Mouse (Mus musculus): ENCODE data around the gene Prkcz.

GRCm38 (mm10) chr4:155280768-155281121 is 80.4 kb downstream of the Prkcz start:
- no peak for TF ChIP-seq POLR2A (IDR thresholded peaks at IDR 0.05; ENCODE audit: insufficient read depth, low read length)
- no peak for TF ChIP-seq CTCF (IDR thresholded peaks at IDR 0.05; ENCODE audit: low read depth, low read length)
